Mouse (Mus musculus) heart, adult 2 months (tissue): ENCODE measurements around the gene Gramd1b. TPM values are rescaled to one million over a fixed set of nuclear protein-coding genes. Genes with fewer than 3 reads are reported as not detected.
A peak's percentile ranks its signal among the peaks of the same experiment; 100 is the strongest.

Source experiments
- DNase-seq, 2 experiments: peaks; one replicate each; pipeline ENCODE4 v3.0.0; 2021
- H3K27ac ChIP-seq: fragments of 200-600 bp; 2 replicates; pipeline ENCODE4 v1.8.1; 2022
- H3K27me3 ChIP-seq: fragments of 200-500 bp; 2 replicates; pipeline ENCODE4 v1.6.1; 2012; ENCODE audit warnings: mild to moderate bottlenecking, low read length, inconsistent platforms, mixed read lengths; ENCODE audit not compliant: control insufficient read depth, insufficient read depth
- H3K36me3 ChIP-seq: fragments of 200-500 bp; 2 replicates; pipeline ENCODE4 v1.6.1; 2012; ENCODE audit warnings: low read length, inconsistent platforms; ENCODE audit not compliant: control insufficient read depth, insufficient read depth
- H3K4me1 ChIP-seq: fragments of 200-500 bp; 2 replicates; pipeline ENCODE4 v1.6.1; 2011; ENCODE audit warnings: low read length; ENCODE audit not compliant: control insufficient read depth, insufficient read depth
- H3K4me3 ChIP-seq: fragments of 200-600 bp; 2 replicates; pipeline ENCODE4 v1.8.1; 2022
- H3K79me2 ChIP-seq: fragments of 200-500 bp; replicated peaks from 2 replicates; pipeline ENCODE4 v1.6.1; 2012; ENCODE audit warnings: mild to moderate bottlenecking, inconsistent platforms, low read length, moderate library complexity, mixed read lengths; ENCODE audit not compliant: control insufficient read depth, insufficient read depth
- H3K9ac ChIP-seq: fragments of 200-500 bp; 2 replicates; pipeline ENCODE4 v1.6.1; 2012; ENCODE audit warnings: low read depth, mild to moderate bottlenecking, control low read depth, inconsistent platforms, low read length, mixed read lengths
- CTCF ChIP-seq: fragments of 200-600 bp; IDR thresholded peaks from 2 replicates; pipeline ENCODE4 v1.8.1; 2022; ENCODE audit warnings: antibody characterized with exemption, mild to moderate bottlenecking, moderate library complexity
- EP300 ChIP-seq: fragments of 200-500 bp; IDR thresholded peaks from 2 replicates; pipeline ENCODE4 v1.6.1; 2011; ENCODE audit warnings: low read depth, low read length, control low read depth; ENCODE audit not compliant: insufficient read depth
- POLR2A ChIP-seq: fragments of 200-500 bp; IDR thresholded peaks from 2 replicates; pipeline ENCODE4 v1.6.1; 2011; ENCODE audit warnings: mild to moderate bottlenecking, low read depth, low read length, control low read depth; ENCODE audit not compliant: insufficient read depth
- WGBS: fragments of 180-500 bp; shearing (Covaris S2); methylation state at CpG from one replicate; pipeline ENCODE4 v1.1.7; 2018; 5-methylcytosine and 5-hydroxymethylcytosine counted together
- intact Hi-C: fragments of 180-260 bp; cut with DNase I; formaldehyde crosslinking; loops from one replicate; pipeline ENCODE4 v1.15.1; 2025
- polyA plus RNA-seq: library from polyadenylated mRNA; depleted of rRNA; stranded (reverse); fragments of >200 nt; gene quantifications from 2 replicates; pipeline ENCODE4 v1.2.3, GENCODE M21; 2012
- total RNA-seq, 2 experiments: library from RNA; stranded (reverse); gene quantifications; 2 replicates each; pipeline ENCODE4 v1.2.3; 2021

The Gramd1b gene
- total and polyA plus RNA-seq, 3 experiments, result 16.9 to 25.0 (median 17.3) TPM

- intact Hi-C loops, result no loop called here
Observed at GRCm38 (mm10) chr9:40350052-40350451, 181.1 kb downstream of the Gramd1b start.

GRCm38 (mm10) chr9:40349554-40349953 lies 181.6 kb downstream of the Gramd1b start:
- H3K4me1 ChIP-seq, result peaks cover 6% of the 10 kb centered on the region
- peaks cover 2% of the 10 kb centered on the region; the same call in 1 of the 2 replicates for H3K79me2 ChIP-seq
- H3K27me3 ChIP-seq, result no peaks in the 10 kb centered on the region
- no peaks in the 10 kb centered on the region for H3K36me3 ChIP-seq
- 63% methylated on average over 4 of the region's 4 CpGs for WGBS
- DNase-seq, result no peak
- H3K4me3 ChIP-seq, result no peak overlapping the region
- no peak for TF ChIP-seq POLR2A
- no peak for TF ChIP-seq EP300
- TF ChIP-seq CTCF, result no peak
- no peak overlapping the region for H3K27ac ChIP-seq
- intact Hi-C loops, result no loop called here
- H3K9ac ChIP-seq, result no peak overlapping the region

More at GRCm38 (mm10) chr9:40350052-40350451, 181.1 kb downstream of the Gramd1b start:
- no peak overlapping the region for H3K4me3 ChIP-seq
- TF ChIP-seq EP300 (no peak), CTCF (no peak)
- H3K9ac ChIP-seq, result no peak overlapping the region
- no peak overlapping the region for H3K27ac ChIP-seq
- no peaks in the 10 kb centered on the region for H3K36me3 ChIP-seq
- WGBS, result 89% methylated on average over 2 of the region's 2 CpGs
- H3K27me3 ChIP-seq, result no peaks in the 10 kb centered on the region
- peaks cover 2% of the 10 kb centered on the region; the same call in 1 of the 2 replicates for H3K79me2 ChIP-seq
- H3K4me1 ChIP-seq, result peaks cover 5% of the 10 kb centered on the region
- DNase-seq, result no peak

- WGBS, result 91% methylated on average over 8 of the region's 8 CpGs
- no peak for DNase-seq
- H3K79me2 ChIP-seq, result no peaks in the 10 kb centered on the region
Observed at GRCm38 (mm10) chr9:40348714-40349233, 182.4 kb downstream of the Gramd1b start.

GRCm38 (mm10) chr9:40346232-40346984 lies 184.8 kb downstream of the Gramd1b start:
- H3K27ac ChIP-seq, result no peak overlapping the region
- peak; percentile 34 to 42 for DNase-seq
- no peak overlapping the region for H3K4me3 ChIP-seq
- H3K27me3 ChIP-seq, result no peaks in the 10 kb centered on the region
- H3K9ac ChIP-seq, result no peak overlapping the region
- peaks cover 6% of the 10 kb centered on the region for H3K4me1 ChIP-seq
- WGBS, result 28% methylated on average over 16 of the region's 16 CpGs
- no peaks in the 10 kb centered on the region for H3K36me3 ChIP-seq
- TF ChIP-seq CTCF (no peak), EP300 (no peak), POLR2A (no peak)
- intact Hi-C loops, result no loop called here
- no peaks in the 10 kb centered on the region for H3K79me2 ChIP-seq

More at GRCm38 (mm10) chr9:40348714-40349233, 182.4 kb downstream of the Gramd1b start:
- no peak for TF ChIP-seq EP300
- TF ChIP-seq POLR2A, result no peak
- no peak for TF ChIP-seq CTCF
- Histone ChIP-seq H3K27ac (no peak overlapping the region), H3K36me3 (no peaks in the 10 kb centered on the region), H3K27me3 (no peaks in the 10 kb centered on the region), H3K4me1 (peaks cover 6% of the 10 kb centered on the region), H3K9ac (no peak overlapping the region), H3K4me3 (no peak overlapping the region)
- intact Hi-C loops, result no loop called here

- no peak for TF ChIP-seq CTCF
- no peak for TF ChIP-seq EP300
- TF ChIP-seq POLR2A, result no peak
- Histone ChIP-seq H3K4me1 (peaks cover 6% of the 10 kb centered on the region), H3K79me2 (no peaks in the 10 kb centered on the region), H3K27me3 (no peaks in the 10 kb centered on the region), H3K4me3 (no peak overlapping the region), H3K9ac (no peak overlapping the region), H3K36me3 (no peaks in the 10 kb centered on the region), H3K27ac (no peak overlapping the region)
- WGBS, result 30% methylated on average over 13 of the region's 13 CpGs
- peak in 1 of 2 experiments; percentile 20 for DNase-seq
- intact Hi-C loops, result no loop called here
Observed at GRCm38 (mm10) chr9:40345493-40346231, 185.5 kb downstream of the Gramd1b start.
